Mouse (Mus musculus): Measurements from ENCODE around the gene Hnrnpl. TPM values are rescaled to one million over a fixed set of nuclear protein-coding genes. Genes with fewer than 3 reads are reported as not detected.

Gene Hnrnpl
- polyA plus RNA-seq, 1 experiment from 2014 or later, result 425 TPM

GRCm38 (mm10) chr7:28774164-28774563, 34.2 kb upstream of the Hnrnpl start:
- Histone ChIP-seq H3K27ac (no peak overlapping the region), H3K9ac (replicated peaks) (no peak overlapping the region; the same call in 1 of the 2 replicates), H3K27me3 (no peaks in the 10 kb centered on the region), H3K4me2 (no peak overlapping the region), H3K36me3 (peaks cover 64% of the 10 kb centered on the region), H3K4me1 (replicated peaks) (no peaks in the 10 kb centered on the region), H3K4me3 (replicated peaks) (no peak overlapping the region), H3K9me3 (no peaks in the 10 kb centered on the region)
- no peak for ATAC-seq (ENCODE audit: insufficient number of reproducible peaks, insufficient read depth, low FRiP score, low TSS enrichment, low read depth)
- WGBS, result 83% methylated on average over 12 of the region's 12 CpGs

- H3K9ac ChIP-seq (replicated peaks), result no peak overlapping the region
- no peaks in the 10 kb centered on the region for H3K27me3 ChIP-seq
- WGBS, result 83% methylated on average over 7 of the region's 7 CpGs
- H3K4me3 ChIP-seq (replicated peaks), result no peak overlapping the region
- no peaks in the 10 kb centered on the region for H3K9me3 ChIP-seq
- H3K4me1 ChIP-seq (replicated peaks), result peaks cover under 1% of the 10 kb centered on the region
- no peak overlapping the region for H3K4me2 ChIP-seq
- no peak for ATAC-seq (ENCODE audit: insufficient number of reproducible peaks, insufficient read depth, low FRiP score, low TSS enrichment, low read depth)
- no peak overlapping the region for H3K27ac ChIP-seq
- H3K36me3 ChIP-seq, result peaks cover 64% of the 10 kb centered on the region
Measured at GRCm38 (mm10) chr7:28775129-28775528, 33.2 kb upstream of the Hnrnpl start.

- no peaks in the 10 kb centered on the region for H3K9me3 ChIP-seq
- no peak overlapping the region for H3K27ac ChIP-seq
- 82% methylated on average over 9 of the region's 9 CpGs for WGBS
- ATAC-seq (ENCODE audit: insufficient number of reproducible peaks, insufficient read depth, low FRiP score, low TSS enrichment, low read depth), result no peak
- H3K4me3 ChIP-seq (replicated peaks), result no peak overlapping the region
- H3K4me1 ChIP-seq (replicated peaks), result peaks cover 4% of the 10 kb centered on the region
- no peak overlapping the region for H3K9ac ChIP-seq (replicated peaks)
- peaks cover 63% of the 10 kb centered on the region for H3K36me3 ChIP-seq
- no peaks in the 10 kb centered on the region for H3K27me3 ChIP-seq
- no peak overlapping the region for H3K4me2 ChIP-seq
Measured at GRCm38 (mm10) chr7:28778825-28779224, 29.5 kb upstream of the Hnrnpl start.

- 49% methylated on average over 6 of the region's 6 CpGs for WGBS
- Histone ChIP-seq H3K4me3 (replicated peaks) (no peak overlapping the region), H3K9ac (replicated peaks) (no peak overlapping the region), H3K4me1 (replicated peaks) (peaks cover 4% of the 10 kb centered on the region), H3K27me3 (no peaks in the 10 kb centered on the region), H3K27ac (no peak overlapping the region), H3K4me2 (no peak overlapping the region), H3K9me3 (no peaks in the 10 kb centered on the region), H3K36me3 (peaks cover 63% of the 10 kb centered on the region)
- ATAC-seq (ENCODE audit: insufficient number of reproducible peaks, insufficient read depth, low FRiP score, low TSS enrichment, low read depth), result 0 out of 2 replicates have a peak, but pooled peaks have one; percentile 37
Measured at GRCm38 (mm10) chr7:28780067-28780658, 28.2 kb upstream of the Hnrnpl start.

GRCm38 (mm10) chr7:28780857-28781256, 27.5 kb upstream of the Hnrnpl start:
- H3K9ac ChIP-seq (replicated peaks), result no peak overlapping the region
- H3K4me2 ChIP-seq, result no peak overlapping the region
- H3K9me3 ChIP-seq, result no peaks in the 10 kb centered on the region

GRCm38 (mm10) chr7:28781261-28781663, 27.1 kb upstream of the Hnrnpl start:
- Histone ChIP-seq H3K4me2 (no peak overlapping the region), H3K27me3 (no peaks in the 10 kb centered on the region), H3K9ac (replicated peaks) (no peak overlapping the region), H3K4me3 (replicated peaks) (no peak overlapping the region), H3K36me3 (peaks cover 63% of the 10 kb centered on the region), H3K9me3 (no peaks in the 10 kb centered on the region), H3K27ac (no peak overlapping the region), H3K4me1 (replicated peaks) (peaks cover 4% of the 10 kb centered on the region)
- 91% methylated on average over 8 of the region's 8 CpGs for WGBS
- ATAC-seq (ENCODE audit: insufficient number of reproducible peaks, insufficient read depth, low FRiP score, low TSS enrichment, low read depth), result no peak

More at GRCm38 (mm10) chr7:28780857-28781256, 27.5 kb upstream of the Hnrnpl start:
- Histone ChIP-seq H3K4me1 (replicated peaks) (peaks cover 4% of the 10 kb centered on the region), H3K4me3 (replicated peaks) (no peak overlapping the region), H3K36me3 (peaks cover 63% of the 10 kb centered on the region), H3K27me3 (no peaks in the 10 kb centered on the region), H3K27ac (no peak overlapping the region)
- ATAC-seq (ENCODE audit: insufficient number of reproducible peaks, insufficient read depth, low FRiP score, low TSS enrichment, low read depth), result no peak
- WGBS, result 82% methylated on average over 7 of the region's 7 CpGs

- H3K9ac ChIP-seq (replicated peaks), result no peak overlapping the region
- H3K4me2 ChIP-seq, result no peak overlapping the region
- H3K36me3 ChIP-seq, result peaks cover 62% of the 10 kb centered on the region
- H3K4me1 ChIP-seq (replicated peaks), result peaks cover 18% of the 10 kb centered on the region
- H3K27ac ChIP-seq, result no peak overlapping the region
- no peak for ATAC-seq (ENCODE audit: insufficient number of reproducible peaks, insufficient read depth, low FRiP score, low TSS enrichment, low read depth)
- H3K9me3 ChIP-seq, result no peaks in the 10 kb centered on the region
- WGBS, result 67% methylated on average over 5 of the region's 5 CpGs
- H3K4me3 ChIP-seq (replicated peaks), result no peak overlapping the region
- no peaks in the 10 kb centered on the region for H3K27me3 ChIP-seq
Measured at GRCm38 (mm10) chr7:28785161-28785560, 23.2 kb upstream of the Hnrnpl start.

- Histone ChIP-seq H3K4me1 (replicated peaks) (peaks cover 30% of the 10 kb centered on the region), H3K27ac (no peak overlapping the region)
- WGBS, result 93% methylated on average over 9 of the region's 9 CpGs
Measured at GRCm38 (mm10) chr7:28787884-28788283, 20.5 kb upstream of the Hnrnpl start.

GRCm38 (mm10) chr7:28788307-28789195, 19.8 kb upstream of the Hnrnpl start, which contains the start of gene Rinl:
Rinl (plus strand) TSS chr7:28788969.
- H3K9ac ChIP-seq (replicated peaks), result no peak within 1 kb of the TSS
- no peak within 1 kb of the TSS for H3K4me2 ChIP-seq
- ATAC-seq (ENCODE audit: insufficient number of reproducible peaks, insufficient read depth, low FRiP score, low TSS enrichment, low read depth), result no peak
- no peaks in the 10 kb centered on the region for H3K27me3 ChIP-seq
- no peaks in the 10 kb centered on the region for H3K9me3 ChIP-seq
- H3K4me1 ChIP-seq (replicated peaks), result peaks cover 30% of the 10 kb centered on the region
- 55% methylated on average over 5 of the region's 5 CpGs for WGBS
- H3K27ac ChIP-seq, result peak within 1 kb of the TSS; percentile 47
- no peak within 1 kb of the TSS for H3K4me3 ChIP-seq (replicated peaks)
- H3K36me3 ChIP-seq, result peaks cover 47% of the 10 kb centered on the region

More at GRCm38 (mm10) chr7:28787884-28788283, 20.5 kb upstream of the Hnrnpl start:
- Histone ChIP-seq H3K4me3 (replicated peaks) (no peak overlapping the region), H3K9me3 (no peaks in the 10 kb centered on the region), H3K4me2 (no peak overlapping the region), H3K9ac (replicated peaks) (no peak overlapping the region), H3K36me3 (peaks cover 53% of the 10 kb centered on the region), H3K27me3 (no peaks in the 10 kb centered on the region)
- ATAC-seq (ENCODE audit: insufficient number of reproducible peaks, insufficient read depth, low FRiP score, low TSS enrichment, low read depth), result no peak

GRCm38 (mm10) chr7:28789235-28789634, 19.1 kb upstream of the Hnrnpl start:
- Histone ChIP-seq H3K9me3 (no peaks in the 10 kb centered on the region), H3K4me2 (no peak overlapping the region), H3K4me1 (replicated peaks) (peaks cover 30% of the 10 kb centered on the region), H3K36me3 (peaks cover 40% of the 10 kb centered on the region), H3K27ac (peak overlapping the region; percentile 47), H3K9ac (replicated peaks) (no peak overlapping the region), H3K4me3 (replicated peaks) (no peak overlapping the region), H3K27me3 (no peaks in the 10 kb centered on the region)
- WGBS, result 61% methylated on average over 3 of the region's 3 CpGs
- no peak for ATAC-seq (ENCODE audit: insufficient number of reproducible peaks, insufficient read depth, low FRiP score, low TSS enrichment, low read depth)

- H3K27me3 ChIP-seq, result no peaks in the 10 kb centered on the region
- no peaks in the 10 kb centered on the region for H3K9me3 ChIP-seq
- H3K9ac ChIP-seq (replicated peaks), result no peak overlapping the region
- no peak overlapping the region for H3K4me2 ChIP-seq
- peaks cover 31% of the 10 kb centered on the region for H3K36me3 ChIP-seq
- peaks cover 30% of the 10 kb centered on the region for H3K4me1 ChIP-seq (replicated peaks)
- WGBS, result 57% methylated on average over 8 of the region's 8 CpGs
- peak overlapping the region; percentile 47 for H3K27ac ChIP-seq
- no peak overlapping the region for H3K4me3 ChIP-seq (replicated peaks)
- ATAC-seq (ENCODE audit: insufficient number of reproducible peaks, insufficient read depth, low FRiP score, low TSS enrichment, low read depth), result 0 out of 2 replicates have a peak, but pooled peaks have one; percentile 12
Measured at GRCm38 (mm10) chr7:28790066-28790806, 18.1 kb upstream of the Hnrnpl start.
